Mouse (Mus musculus): Measurements from ENCODE around the gene Hoxc9.

DNA sequence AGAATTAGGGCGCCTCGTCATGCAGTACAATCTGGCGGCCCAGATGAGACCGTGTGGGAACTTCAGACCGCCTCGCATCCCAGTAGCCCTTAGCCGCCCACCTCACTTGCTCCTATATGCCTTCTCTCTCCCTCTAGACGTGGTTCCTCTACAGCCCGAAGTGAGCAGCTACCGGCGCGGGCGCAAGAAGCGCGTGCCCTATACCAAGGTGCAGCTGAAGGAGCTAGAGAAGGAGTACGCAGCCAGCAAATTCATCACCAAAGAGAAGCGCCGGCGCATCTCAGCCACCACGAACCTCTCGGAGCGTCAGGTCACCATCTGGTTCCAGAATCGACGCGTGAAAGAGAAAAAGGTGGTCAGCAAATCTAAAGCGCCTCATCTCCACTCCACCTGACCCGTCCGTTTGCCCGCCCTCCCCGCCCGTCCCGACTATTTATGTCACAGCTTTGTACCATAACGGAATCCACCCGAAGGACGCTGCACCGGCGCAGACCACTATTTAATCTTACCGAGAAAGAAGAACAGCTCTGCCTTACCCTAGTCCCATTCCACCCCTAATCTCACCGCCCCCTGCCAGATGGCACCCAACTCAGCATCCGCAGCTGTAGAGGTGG is 49.1 kb upstream of the Hoxc9 start:
- no peak for TF ChIP-seq CTCF (IDR thresholded peaks at IDR 0.05; ENCODE audit: low read depth)
- TF ChIP-seq EP300 (IDR thresholded peaks at IDR 0.05; ENCODE audit: low read depth) = no peak
